In genomic region chr6:97881935-97882334, GRCm38 (mm10) we compare ENCODE assay signal across 12 mouse cellular contexts.
DNase-seq lines count a peak whose midpoint lies in the region; ATAC-seq lines count a peak whose summit lies in the region.
"Had no signal": no experiment of that assay in that cellular context is flagged by ENCODE, and none has a peak within 500 bp of the region (broad histone marks: within the 10 kb centered on the region; RNA-seq: fewer than 3 reads in every experiment).

No protein-coding gene starts in this region.

- no peak overlapping the region for H3K9ac ChIP-seq in forebrain, embryonic 16.5 days (replicated peaks; ENCODE audit: low read depth, low read length)
- H3K9ac ChIP-seq in neural tube, embryonic 15.5 days (replicated peaks) = no peak overlapping the region
- H3K9ac ChIP-seq in hindbrain, embryonic 12.5 days = no peak overlapping the region
- H3K9ac ChIP-seq: embryonic facial prominence, embryonic 12.5 days; limb, embryonic 12.5 days; midbrain, embryonic 12.5 days had no signal

- H3K9me3 ChIP-seq in forebrain, embryonic 10.5 days = no peaks in the 10 kb centered on the region
- H3K9me3 ChIP-seq in forebrain, embryonic 16.5 days (ENCODE audit: control insufficient read depth, low read length) = no peaks in the 10 kb centered on the region
- no peaks in the 10 kb centered on the region for H3K9me3 ChIP-seq in neural tube, embryonic 15.5 days (replicated peaks)
- no peaks in the 10 kb centered on the region for H3K9me3 ChIP-seq in heart, embryonic 10.5 days
- H3K9me3 ChIP-seq in hindbrain, embryonic 12.5 days (replicated peaks) = no peaks in the 10 kb centered on the region
- H3K9me3 ChIP-seq: embryonic facial prominence, embryonic 12.5 days; limb, embryonic 12.5 days; midbrain, embryonic 12.5 days had no signal

- no peak overlapping the region for H3K4me2 ChIP-seq in forebrain, embryonic 16.5 days (ENCODE audit: low read length)
- no peak overlapping the region for H3K4me2 ChIP-seq in neural tube, embryonic 15.5 days
- H3K4me2 ChIP-seq in hindbrain, embryonic 12.5 days (replicated peaks) = no peak overlapping the region
- H3K4me2 ChIP-seq: embryonic facial prominence, embryonic 12.5 days; limb, embryonic 12.5 days; midbrain, embryonic 12.5 days had no signal

- peaks cover 34% of the 10 kb centered on the region for H3K4me1 ChIP-seq in forebrain, embryonic 10.5 days
- H3K4me1 ChIP-seq in forebrain, embryonic 16.5 days (replicated peaks; ENCODE audit: control insufficient read depth, insufficient read depth, low read length) = no peaks in the 10 kb centered on the region
- H3K4me1 ChIP-seq in neural tube, embryonic 15.5 days = peaks cover 8% of the 10 kb centered on the region; the same call in 1 of the 2 replicates
- peaks cover 71% of the 10 kb centered on the region for H3K4me1 ChIP-seq in heart, embryonic 10.5 days
- 0 out of 2 replicates have a peak, but pooled peaks cover 9% of the 10 kb centered on the region for H3K4me1 ChIP-seq in hindbrain, embryonic 12.5 days

- WGBS in forebrain, embryonic 10.5 days = 46% methylated on average over 3 of the region's 3 CpGs
- 63% methylated on average over 3 of the region's 3 CpGs for WGBS in forebrain, embryonic 16.5 days
- 41% methylated on average over 3 of the region's 3 CpGs for WGBS in neural tube, embryonic 15.5 days
- 5% methylated on average over 3 of the region's 3 CpGs for WGBS in heart, embryonic 10.5 days
- 52% methylated on average over 3 of the region's 3 CpGs for WGBS in hindbrain, embryonic 12.5 days

- peak; percentile 34 for DNase-seq in forebrain, embryonic 10.5 days (ENCODE audit: extremely low spot score, low spot score)
- DNase-seq in neural tube, embryonic 10.5 days (ENCODE audit: extremely low spot score, low spot score) = peak; percentile 66
- peak; percentile 89 for DNase-seq in heart, embryonic 10.5 days (ENCODE audit: low spot score)
- peak; percentile 29 for DNase-seq in yolk sac, embryonic 10.5 days (ENCODE audit: low spot score)
- DNase-seq in layer of hippocampus, adult 8-10 months (ENCODE audit: low spot score in 2 of 2) = no peak
- DNase-seq: right cerebral cortex, adult 18-20 months had no signal

- H3K36me3 ChIP-seq in forebrain, embryonic 10.5 days (replicated peaks) = no peaks in the 10 kb centered on the region
- H3K36me3 ChIP-seq in forebrain, embryonic 16.5 days (ENCODE audit: control insufficient read depth, insufficient read depth) = no peaks in the 10 kb centered on the region
- H3K36me3 ChIP-seq in neural tube, embryonic 15.5 days = no peaks in the 10 kb centered on the region
- no peaks in the 10 kb centered on the region for H3K36me3 ChIP-seq in heart, embryonic 10.5 days
- no peaks in the 10 kb centered on the region for H3K36me3 ChIP-seq in hindbrain, embryonic 12.5 days
- H3K36me3 ChIP-seq: embryonic facial prominence, embryonic 12.5 days; limb, embryonic 12.5 days; midbrain, embryonic 12.5 days had no signal

- H3K27me3 ChIP-seq in forebrain, embryonic 10.5 days (ENCODE audit: poor library complexity, severe bottlenecking) = no peaks in the 10 kb centered on the region
- H3K27me3 ChIP-seq in forebrain, embryonic 16.5 days (replicated peaks; ENCODE audit: control insufficient read depth, insufficient read depth, low read length) = no peaks in the 10 kb centered on the region
- H3K27me3 ChIP-seq in neural tube, embryonic 15.5 days (replicated peaks) = no peaks in the 10 kb centered on the region
- no peaks in the 10 kb centered on the region for H3K27me3 ChIP-seq in heart, embryonic 10.5 days (ENCODE audit: insufficient read depth, poor library complexity, severe bottlenecking)
- H3K27me3 ChIP-seq in hindbrain, embryonic 12.5 days = no peaks in the 10 kb centered on the region
- H3K27me3 ChIP-seq: embryonic facial prominence, embryonic 12.5 days; limb, embryonic 12.5 days; midbrain, embryonic 12.5 days had no signal

- no peak overlapping the region for H3K27ac ChIP-seq in forebrain, embryonic 10.5 days
- no peak overlapping the region for H3K27ac ChIP-seq in forebrain, embryonic 16.5 days (ENCODE audit: low read length)
- no peak overlapping the region for H3K27ac ChIP-seq in neural tube, embryonic 15.5 days (replicated peaks)
- H3K27ac ChIP-seq in heart, embryonic 10.5 days = peak overlapping the region; percentile 85
- no peak overlapping the region for H3K27ac ChIP-seq in hindbrain, embryonic 12.5 days
- H3K27ac ChIP-seq: embryonic facial prominence, embryonic 12.5 days; limb, embryonic 12.5 days; midbrain, embryonic 12.5 days had no signal

- ATAC-seq in forebrain, embryonic 16.5 days = no peak
- no peak for ATAC-seq in neural tube, embryonic 15.5 days (ENCODE audit: low FRiP score)
- no peak for ATAC-seq in hindbrain, embryonic 12.5 days (ENCODE audit: low FRiP score)

- no peak overlapping the region for H3K4me3 ChIP-seq in forebrain, embryonic 10.5 days
- H3K4me3 ChIP-seq in forebrain, embryonic 16.5 days (replicated peaks; ENCODE audit: low read length) = no peak overlapping the region
- H3K4me3 ChIP-seq in neural tube, embryonic 15.5 days (replicated peaks) = no peak overlapping the region
- no peak overlapping the region for H3K4me3 ChIP-seq in heart, embryonic 10.5 days
- no peak overlapping the region for H3K4me3 ChIP-seq in hindbrain, embryonic 12.5 days
- H3K4me3 ChIP-seq: embryonic facial prominence, embryonic 12.5 days; limb, embryonic 12.5 days; midbrain, embryonic 12.5 days had no signal

Comparison
In these comparisons a context has a peak if more than half of its experiments do, and no peak if none do; other contexts are left out.
1. DNase-seq: peak in forebrain, embryonic 10.5 days (single experiment), neural tube, embryonic 10.5 days (single experiment), heart, embryonic 10.5 days (single experiment) and yolk sac, embryonic 10.5 days (single experiment); none in layer of hippocampus, adult 8-10 months (0 of 2).